ENCODE assay signal across 19 mouse cellular contexts in the genomic region with DNA sequence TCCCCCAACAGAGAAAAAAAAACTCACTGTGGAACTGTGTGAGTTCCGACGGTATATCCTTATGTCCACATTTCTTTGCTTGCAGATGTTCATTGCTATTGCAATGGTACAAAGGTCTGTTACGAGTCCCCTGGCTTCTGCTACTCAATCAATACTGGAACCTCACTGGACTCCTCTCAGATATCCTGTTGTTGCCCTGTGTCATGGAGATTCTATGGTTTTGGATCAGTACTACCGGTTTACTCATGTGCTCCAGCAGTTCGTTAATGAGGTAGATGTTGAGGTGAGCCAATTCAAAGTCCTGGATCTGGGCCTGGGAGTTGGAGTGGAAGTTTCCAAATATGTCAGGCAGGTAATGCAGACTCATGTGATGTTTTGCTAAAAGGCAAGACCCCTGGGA. TPM values are rescaled to one million over a fixed set of nuclear protein-coding genes. Genes with fewer than 3 reads are reported as not detected.
"Had no signal": no experiment of that assay in that cellular context is flagged by ENCODE, and none has a peak within 500 bp of the region (broad histone marks: within the 10 kb centered on the region; RNA-seq: fewer than 3 reads in every experiment).

No protein-coding gene starts in this region.

- DNase-seq: retina, postnatal 1 day; right cerebral cortex, adult 18-20 months; right cerebral cortex, postnatal 14 days; right cerebral cortex, postnatal 25 days; right cerebral cortex, postnatal 4 days; spleen, adult 18-20 months; thymus, adult 18-20 months; thymus, adult 2 months; thymus, postnatal 14 days; thymus, postnatal 25 days; thymus, postnatal 36 days; thymus, postnatal 4 days had no signal

- H3K4me3 ChIP-seq: neural tube, embryonic 13.5 days; neural tube, embryonic 15.5 days; stomach, embryonic 15.5 days had no signal

- H3K4me1 ChIP-seq: neural tube, embryonic 13.5 days; neural tube, embryonic 15.5 days; stomach, embryonic 15.5 days had no signal

- H3K9ac ChIP-seq: neural tube, embryonic 13.5 days; neural tube, embryonic 15.5 days; stomach, embryonic 15.5 days had no signal

- H3K36me3 ChIP-seq: neural tube, embryonic 13.5 days; neural tube, embryonic 15.5 days; stomach, embryonic 15.5 days had no signal

- H3K27ac ChIP-seq: neural tube, embryonic 13.5 days; neural tube, embryonic 15.5 days; stomach, embryonic 15.5 days; stomach, postnatal 0 days had no signal

- H3K4me2 ChIP-seq: neural tube, embryonic 13.5 days; neural tube, embryonic 15.5 days; stomach, embryonic 15.5 days had no signal

- H3K27me3 ChIP-seq: neural tube, embryonic 13.5 days; neural tube, embryonic 15.5 days; stomach, embryonic 15.5 days had no signal

- H3K9me3 ChIP-seq: neural tube, embryonic 13.5 days; neural tube, embryonic 15.5 days; stomach, embryonic 15.5 days had no signal

RNA-seq across cellular contexts. Expression of gene Slc38a11, which starts 10.6 kb away (rescaled TPM):
- total RNA-seq: neutrophil, adult 5-6 weeks had no signal
- polyA plus RNA-seq: stomach, embryonic 14.5 days; thymus, adult 2 months; thymus, postnatal 0 days had no signal
